Mouse (Mus musculus) thymus, adult 2 months (tissue): ENCODE results near the gene Prkd1. TPM values are rescaled to one million over a fixed set of nuclear protein-coding genes. Genes with fewer than 3 reads are reported as not detected.

ENCODE experiments used
- DNase-seq: peaks from one replicate; pipeline ENCODE4 v3.0.0; 2021
- H3K27ac ChIP-seq: fragments of 200-500 bp; 2 replicates; pipeline ENCODE4 v1.5.1; 2012; ENCODE audit warnings: low read length, control low read depth; ENCODE audit not compliant: control insufficient read depth, insufficient read depth
- H3K27me3 ChIP-seq: fragments of 200-500 bp; 2 replicates; pipeline ENCODE4 v1.6.1; 2012; ENCODE audit warnings: mild to moderate bottlenecking, low read length, moderate library complexity, mixed read lengths; ENCODE audit not compliant: control insufficient read depth, insufficient read depth
- H3K36me3 ChIP-seq: fragments of 200-500 bp; 2 replicates; pipeline ENCODE4 v1.6.1; 2012; ENCODE audit warnings: mild to moderate bottlenecking, low read length, moderate library complexity; ENCODE audit not compliant: control insufficient read depth, insufficient read depth
- H3K4me1 ChIP-seq: fragments of 200-500 bp; replicated peaks from 2 replicates; pipeline ENCODE4 v1.6.1; 2012; ENCODE audit warnings: low read length; ENCODE audit not compliant: control insufficient read depth, insufficient read depth
- H3K4me3 ChIP-seq: fragments of 200-500 bp; 2 replicates; pipeline ENCODE4 v1.5.1; 2012; ENCODE audit warnings: mild to moderate bottlenecking, low read length, control low read depth, moderate library complexity; ENCODE audit not compliant: control insufficient read depth, insufficient read depth
- CTCF ChIP-seq: fragments of 200-500 bp; IDR thresholded peaks from 2 replicates; pipeline ENCODE4 v1.5.1; 2012; ENCODE audit warnings: mild to moderate bottlenecking, control low read depth, low read length, moderate library complexity, borderline replicate concordance; ENCODE audit not compliant: control insufficient read depth, poor library complexity, insufficient read depth; ENCODE audit errors: extremely low read depth
- POLR2A ChIP-seq: fragments of 200-500 bp; IDR thresholded peaks from 2 replicates; pipeline ENCODE4 v1.6.1; 2012; ENCODE audit warnings: mild to moderate bottlenecking, low read length, control low read depth, moderate library complexity; ENCODE audit not compliant: control insufficient read depth, poor library complexity, insufficient read depth; ENCODE audit errors: extremely low read depth
- WGBS: fragments of 180-500 bp; shearing (Covaris S2); methylation state at CpG from one replicate; pipeline ENCODE4 v1.1.7; 2018; 5-methylcytosine and 5-hydroxymethylcytosine counted together
- polyA plus RNA-seq: library from polyadenylated mRNA; depleted of rRNA; stranded (reverse); fragments of >200 nt; gene quantifications from 2 replicates; pipeline ENCODE4 v1.2.3, GENCODE M21; 2012

Gene Prkd1
- polyA plus RNA-seq, 1 experiment = 1.0 TPM

DNA sequence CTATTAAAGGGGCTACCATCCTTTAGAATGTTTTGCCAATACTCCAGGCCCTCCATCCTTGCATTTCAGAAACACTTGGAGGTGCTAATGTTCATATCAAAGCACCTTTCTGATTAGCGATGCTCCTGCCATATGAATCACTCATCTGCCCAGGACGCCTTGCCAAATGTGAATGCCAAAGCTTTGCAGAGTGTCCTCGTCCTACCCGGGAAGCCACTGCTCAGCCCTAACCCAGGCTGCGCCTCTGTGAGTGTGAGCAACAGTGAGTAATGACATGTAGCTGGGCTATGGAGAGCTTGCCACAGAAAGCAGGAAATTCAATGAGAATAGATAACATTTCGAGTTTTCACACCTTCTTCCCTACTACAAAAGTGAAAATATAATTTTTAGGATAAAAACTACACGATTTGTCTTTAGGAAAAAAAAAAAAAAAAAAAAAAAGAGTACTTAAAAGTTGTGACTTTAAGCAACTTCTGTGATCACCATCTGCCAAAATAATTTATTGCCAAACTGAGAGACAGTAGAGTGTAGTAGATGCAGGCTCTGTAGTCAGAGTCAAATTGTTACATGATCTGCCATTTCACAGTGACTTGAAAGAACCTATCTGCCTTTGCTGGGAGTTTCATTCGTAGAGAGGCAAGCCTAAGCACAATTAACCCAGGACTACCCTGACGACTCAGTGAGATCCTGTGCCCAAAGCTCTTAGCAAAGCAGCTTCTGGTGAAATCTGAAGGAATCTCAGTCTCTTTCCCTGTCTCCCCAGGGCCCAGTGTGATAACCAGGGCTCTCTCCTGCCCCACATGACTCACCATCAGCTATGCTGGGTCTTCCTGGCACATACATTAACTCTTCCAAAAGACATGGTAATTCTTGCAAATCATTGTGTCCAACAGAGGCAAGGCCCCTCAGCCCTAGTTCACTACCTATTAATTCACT lies 50.6 kb downstream of the Prkd1 start:
- Histone ChIP-seq H3K27ac (no peak overlapping the region), H3K4me3 (no peak overlapping the region), H3K27me3 (no peaks in the 10 kb centered on the region), H3K4me1 (no peaks in the 10 kb centered on the region), H3K36me3 (no peaks in the 10 kb centered on the region)
- TF ChIP-seq CTCF = no peak
- TF ChIP-seq POLR2A = no peak
- 78% methylated on average over 9 of the region's 9 CpGs for WGBS
- DNase-seq = no peak

DNA sequence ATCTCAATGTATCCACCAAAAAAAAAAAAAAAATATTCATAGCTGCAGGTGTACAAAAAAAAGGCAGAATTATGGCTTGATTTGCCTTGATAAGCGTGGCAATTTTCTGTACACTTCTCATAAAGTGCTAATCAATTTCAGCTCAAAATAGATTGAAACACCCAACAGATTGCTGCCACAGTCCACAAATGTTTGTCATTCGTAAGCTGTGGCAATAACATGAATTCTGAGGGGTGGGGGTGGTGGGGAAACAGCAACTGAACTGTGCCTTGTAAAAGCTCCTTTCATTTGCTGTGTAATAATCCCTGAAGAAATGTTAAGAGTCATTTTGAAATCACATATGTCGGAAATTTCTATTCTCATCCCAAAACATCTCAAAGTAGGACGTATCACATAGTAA lies 51.4 kb downstream of the Prkd1 start:
- no peak for TF ChIP-seq CTCF
- TF ChIP-seq POLR2A = no peak
- Histone ChIP-seq H3K4me1 (no peaks in the 10 kb centered on the region), H3K27ac (no peak overlapping the region), H3K27me3 (no peaks in the 10 kb centered on the region), H3K36me3 (no peaks in the 10 kb centered on the region), H3K4me3 (no peak overlapping the region)
- no peak for DNase-seq
- WGBS = 92% methylated on average over 4 of the region's 4 CpGs

DNA sequence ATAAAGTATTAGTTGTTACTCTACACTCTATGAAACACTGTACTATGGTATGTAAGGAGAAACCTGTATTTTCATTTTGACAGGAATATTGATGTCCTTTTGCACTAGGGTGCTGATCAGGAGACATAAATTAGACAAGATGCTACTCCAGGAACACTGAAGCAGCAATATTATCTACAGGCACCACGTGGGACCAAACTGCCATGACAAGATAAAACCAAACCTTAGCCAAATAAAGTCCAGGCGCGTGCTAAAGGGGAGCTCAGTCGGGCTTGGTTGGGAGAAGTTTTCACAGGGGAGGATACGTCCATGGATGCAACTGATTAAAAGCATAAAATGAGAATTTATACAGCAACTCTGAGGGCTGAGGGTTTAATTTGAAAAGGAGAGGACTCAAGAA lies 53.1 kb downstream of the Prkd1 start:
- Histone ChIP-seq H3K27ac (no peak overlapping the region), H3K4me1 (no peaks in the 10 kb centered on the region), H3K27me3 (no peaks in the 10 kb centered on the region), H3K36me3 (no peaks in the 10 kb centered on the region), H3K4me3 (no peak overlapping the region)
- WGBS = 95% methylated on average over 5 of the region's 5 CpGs
- no peak for TF ChIP-seq CTCF
- TF ChIP-seq POLR2A = no peak
- DNase-seq = no peak

DNA sequence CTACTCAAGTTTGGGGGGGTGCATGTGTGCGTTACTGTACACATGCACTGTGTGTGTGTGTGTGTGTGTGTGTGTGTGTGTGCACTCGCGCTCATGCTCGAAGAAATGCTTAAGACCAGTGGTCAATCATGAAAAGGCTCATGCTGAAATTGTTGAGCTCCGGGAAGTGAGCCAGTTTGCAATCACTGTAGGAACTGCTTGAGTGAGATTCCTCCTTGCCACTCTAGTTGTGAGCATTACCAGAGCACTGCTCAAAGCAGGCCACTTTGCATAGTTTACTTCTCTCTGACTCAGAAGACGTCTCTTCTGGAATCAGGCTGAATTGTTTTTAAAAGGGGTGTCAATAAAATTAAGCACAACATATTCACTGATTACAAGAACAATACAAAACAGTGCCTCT lies 54.4 kb downstream of the Prkd1 start:
- Histone ChIP-seq H3K27me3 (no peaks in the 10 kb centered on the region), H3K4me3 (no peak overlapping the region), H3K27ac (no peak overlapping the region), H3K36me3 (no peaks in the 10 kb centered on the region), H3K4me1 (no peaks in the 10 kb centered on the region)
- no peak for TF ChIP-seq CTCF
- no peak for TF ChIP-seq POLR2A
- DNase-seq = no peak
- WGBS = 89% methylated on average over 6 of the region's 6 CpGs

DNA sequence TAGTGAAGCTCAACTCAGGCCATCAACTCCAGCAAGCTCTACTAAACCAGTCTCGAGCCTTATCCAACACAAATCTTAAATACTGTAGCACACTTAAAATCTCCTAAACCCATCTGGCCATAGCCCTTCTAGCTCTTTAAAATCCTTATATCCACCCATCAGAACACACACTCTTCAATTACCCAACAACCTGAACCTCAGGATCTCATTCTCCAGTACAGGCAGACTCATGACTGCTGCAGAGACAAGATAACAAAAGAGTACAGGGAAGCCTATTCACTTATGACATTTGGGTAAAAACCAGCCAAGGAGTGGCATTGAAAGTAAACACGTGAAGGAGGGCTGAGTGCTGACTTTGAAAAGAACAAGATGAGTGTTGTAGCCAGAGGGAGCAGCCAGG lies 55.4 kb downstream of the Prkd1 start:
- Histone ChIP-seq H3K27me3 (no peaks in the 10 kb centered on the region), H3K4me1 (no peaks in the 10 kb centered on the region), H3K4me3 (no peak overlapping the region), H3K36me3 (no peaks in the 10 kb centered on the region), H3K27ac (no peak overlapping the region)
- TF ChIP-seq CTCF (no peak), POLR2A (no peak)
- 78% methylated on average over 2 of the region's 2 CpGs for WGBS
- no peak for DNase-seq

DNA sequence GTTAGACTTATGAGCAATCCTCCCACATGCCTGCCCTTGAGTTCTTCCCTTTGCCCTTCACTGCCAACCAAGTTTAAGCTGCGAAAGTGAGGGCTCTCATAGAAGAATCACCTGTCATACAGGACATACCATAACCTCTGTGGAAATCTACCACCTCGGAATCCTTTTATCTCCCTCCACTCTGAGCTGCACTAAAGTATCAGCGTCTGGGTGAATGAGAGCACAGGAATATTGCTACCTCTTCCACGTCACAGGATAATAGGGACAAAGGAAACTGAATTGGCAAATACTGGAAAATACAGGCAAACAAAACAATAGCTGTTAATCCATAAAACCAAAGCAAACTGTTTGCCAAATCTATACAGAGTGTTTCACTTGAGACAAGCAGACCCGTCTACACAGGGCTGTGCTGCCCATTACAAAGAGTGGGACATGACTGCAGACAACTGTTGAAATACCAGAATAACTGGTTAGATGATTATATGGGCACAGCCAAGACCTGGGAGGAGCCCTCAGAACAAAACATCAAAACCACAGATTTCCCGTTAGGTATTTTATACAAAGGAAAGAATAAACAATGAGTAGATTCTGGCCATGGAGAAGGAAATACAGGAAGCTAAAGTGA lies 60.6 kb downstream of the Prkd1 start:
- TF ChIP-seq POLR2A (no peak), CTCF (no peak)
- no peak overlapping the region for H3K4me3 ChIP-seq
- H3K36me3 ChIP-seq = no peaks in the 10 kb centered on the region
- no peaks in the 10 kb centered on the region for H3K4me1 ChIP-seq
- no peak overlapping the region for H3K27ac ChIP-seq
- no peaks in the 10 kb centered on the region for H3K27me3 ChIP-seq
- DNase-seq = no peak
- WGBS = 89% methylated on average over 6 of the region's 6 CpGs
